Mouse (Mus musculus) C3H10T1/2 (cell line): ENCODE data around the gene Fezf2. TPM values are rescaled to one million over a fixed set of nuclear protein-coding genes. Genes with fewer than 3 reads are reported as not detected.

Experiments used
- polyA plus RNA-seq, 2 experiments: library from polyadenylated mRNA; unstranded; fragments of >200 nt; fragmentation: generic; extraction: Trizol; gene quantifications; one replicate each; pipeline ENCODE4 v1.2.1; 2012; ENCODE audit warnings: missing spikeins in 2 of 2

The Fezf2 gene
- not detected for polyA plus RNA-seq

DNA sequence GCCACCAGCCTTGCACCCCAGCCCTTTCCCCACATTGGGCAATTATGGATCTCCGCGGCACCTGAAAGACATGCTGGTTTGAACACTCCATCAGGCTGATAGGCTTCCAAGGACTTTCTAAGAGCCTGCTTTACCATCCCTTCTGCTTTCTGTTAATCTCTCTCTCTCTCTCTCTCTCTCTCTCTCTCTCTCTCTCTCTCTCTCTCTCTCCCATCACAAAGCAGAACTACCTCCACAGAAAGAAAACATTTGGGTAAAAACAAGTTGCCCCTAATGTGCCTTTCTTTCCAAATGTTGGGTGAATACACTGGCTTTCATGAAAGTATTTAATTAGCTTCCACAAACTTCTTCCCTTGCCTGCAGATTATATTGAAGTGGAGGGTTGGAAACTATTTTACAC lies at the start of gene Fezf2:
TSS of gene Fezf2 (minus strand) at position 101 of the 400 bp plus-strand sequence.

Other genes starting within 250 kb of the Fezf2 start
- gene Gm49355, start 64.2 kb downstream of the Fezf2 start, polyA plus RNA-seq: not detected
- 10 to 100 TPM in 1 of 2 experiments, 1 to 10 TPM in 1; 1.5 to 12.2 TPM for gene 3830406C13Rik, start 64.0 kb downstream of the Fezf2 start, polyA plus RNA-seq